Mouse (Mus musculus) embryonic facial prominence, embryonic 11.5 days (tissue): Measurements from ENCODE around the gene Nsun5. TPM values are rescaled to one million over a fixed set of nuclear protein-coding genes. Genes with fewer than 3 reads are reported as not detected.

ENCODE experiments used
- ATAC-seq: fragments of 200-750 bp; cut with Nextera tagmentation; replicated peaks from 2 replicates; pipeline ENCODE4 v1.8.0; 2017; ENCODE audit warnings: low read depth; ENCODE audit not compliant: insufficient number of reproducible peaks, low FRiP score, low TSS enrichment
- DNase-seq: peaks from one replicate; pipeline ENCODE4 v3.0.0-alpha.2; 2015; ENCODE audit warnings: low spot score
- H3K27ac ChIP-seq: fragments of 300-500 bp; sonication (generic); replicated peaks from 2 replicates; pipeline ENCODE4 v1.5.1; 2014; ENCODE audit warnings: mild to moderate bottlenecking, low read depth, low read length, control low read depth
- H3K27me3 ChIP-seq: fragments of 300-500 bp; sonication (generic); 2 replicates; pipeline ENCODE4 v1.6.1; 2014; ENCODE audit warnings: mild to moderate bottlenecking, low read length, moderate library complexity, mixed read lengths; ENCODE audit not compliant: control insufficient read depth, insufficient read depth
- H3K36me3 ChIP-seq: fragments of 300-500 bp; sonication (generic); replicated peaks from 2 replicates; pipeline ENCODE4 v1.6.1; 2014; ENCODE audit warnings: low read depth, mild to moderate bottlenecking, low read length, moderate library complexity, mixed read lengths; ENCODE audit not compliant: control insufficient read depth, insufficient read depth
- H3K4me1 ChIP-seq: fragments of 300-500 bp; sonication (generic); 2 replicates; pipeline ENCODE4 v1.6.1; 2014; ENCODE audit warnings: low read length, mixed read lengths; ENCODE audit not compliant: control insufficient read depth, insufficient read depth
- H3K4me2 ChIP-seq: fragments of 300-500 bp; sonication (generic); 2 replicates; pipeline ENCODE4 v1.6.1; 2014; ENCODE audit warnings: low read depth, mild to moderate bottlenecking, control low read depth, low read length, moderate library complexity
- H3K4me3 ChIP-seq: fragments of 300-500 bp; sonication (generic); 2 replicates; pipeline ENCODE4 v1.5.1; 2014; ENCODE audit warnings: low read depth, low read length, control low read depth
- H3K9ac ChIP-seq: fragments of 300-500 bp; sonication (generic); replicated peaks from 2 replicates; pipeline ENCODE4 v1.6.1; 2014; ENCODE audit warnings: mild to moderate bottlenecking, control low read depth, low read length
- H3K9me3 ChIP-seq: fragments of 300-500 bp; sonication (generic); replicated peaks from 2 replicates; pipeline ENCODE4 v1.6.1; 2016; ENCODE audit warnings: mild to moderate bottlenecking, low read length, inconsistent platforms, mixed read lengths; ENCODE audit not compliant: control insufficient read depth
- WGBS: fragments of 180-500 bp; shearing (Covaris S2); extraction: QIAGEN DNeasy Blood & Tissue Kit; methylation state at CpG from one replicate; pipeline ENCODE4 v1.1.7; 2014; 5-methylcytosine and 5-hydroxymethylcytosine counted together
- polyA plus RNA-seq: library from polyadenylated mRNA; unstranded; fragments of >200 nt; fragmentation: Nextera tagmentation; extraction: Ambion mirVana; gene quantifications from 2 replicates; pipeline ENCODE4 v1.2.1, GENCODE M21; 2014

Nsun5 gene
- polyA plus RNA-seq: 30.9 and 32.6 TPM in 2 replicates

DNA sequence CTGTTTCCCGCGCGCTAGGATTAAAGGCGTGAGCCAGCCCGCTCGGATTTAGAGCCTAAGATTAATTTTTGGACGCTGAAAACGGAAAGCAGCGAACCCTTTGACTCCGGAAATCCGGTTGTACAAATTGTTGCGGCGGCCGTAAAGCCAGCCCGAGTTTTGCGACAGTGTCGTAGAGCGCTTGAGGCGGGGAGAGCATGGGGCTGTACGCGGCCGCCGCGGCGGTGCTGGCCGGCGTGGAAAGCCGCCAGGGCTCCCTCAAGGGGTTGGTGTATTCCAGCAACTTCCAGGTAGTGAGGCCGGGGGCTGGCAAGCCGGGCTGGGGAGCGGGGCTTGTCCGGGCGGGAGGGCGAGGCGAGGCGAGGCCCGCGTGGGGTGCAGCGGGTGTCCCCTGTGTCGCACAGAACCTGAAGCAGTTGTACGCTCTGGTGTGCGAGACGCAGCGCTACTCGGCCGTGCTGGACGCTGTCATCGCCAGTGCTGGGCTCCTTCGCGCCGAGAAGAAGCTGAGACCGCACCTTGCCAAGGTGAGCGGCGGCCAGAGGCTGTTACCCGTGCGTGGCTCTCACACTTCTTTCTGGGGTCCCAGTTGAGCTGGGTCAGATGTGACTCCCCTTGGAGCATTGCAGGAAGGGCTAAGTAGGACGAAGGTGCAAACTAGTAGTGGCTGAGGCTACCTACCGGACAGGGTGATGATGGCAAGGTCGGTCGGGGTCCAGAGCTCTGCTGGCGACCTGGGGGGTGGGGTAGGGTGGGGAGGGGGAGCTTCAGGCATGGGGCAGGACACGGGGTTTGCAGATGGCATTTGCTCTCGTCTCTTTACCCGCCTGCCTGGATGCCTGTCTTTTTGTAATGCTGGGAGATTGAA lies at the start of gene Nsun5:
Nsun5 (plus strand) TSS at position 167 of the 868 bp plus-strand sequence.
- Histone ChIP-seq H3K4me3 (peak within 1 kb of the TSS; percentile 76), H3K9me3 (no peaks in the 10 kb centered on the region), H3K27me3 (no peaks in the 10 kb centered on the region), H3K36me3 (peaks cover 11% of the 10 kb centered on the region), H3K4me1 (no peaks in the 10 kb centered on the region; the same call in 1 of the 2 replicates), H3K27ac (no peak within 1 kb of the TSS), H3K9ac (peak within 1 kb of the TSS; percentile 74), H3K4me2 (peak within 1 kb of the TSS; percentile 85)
- peak; percentile 55 for ATAC-seq
- peak; percentile 99 for DNase-seq
- under 1% methylated on average over 64 of the region's 64 CpGs for WGBS

DNA sequence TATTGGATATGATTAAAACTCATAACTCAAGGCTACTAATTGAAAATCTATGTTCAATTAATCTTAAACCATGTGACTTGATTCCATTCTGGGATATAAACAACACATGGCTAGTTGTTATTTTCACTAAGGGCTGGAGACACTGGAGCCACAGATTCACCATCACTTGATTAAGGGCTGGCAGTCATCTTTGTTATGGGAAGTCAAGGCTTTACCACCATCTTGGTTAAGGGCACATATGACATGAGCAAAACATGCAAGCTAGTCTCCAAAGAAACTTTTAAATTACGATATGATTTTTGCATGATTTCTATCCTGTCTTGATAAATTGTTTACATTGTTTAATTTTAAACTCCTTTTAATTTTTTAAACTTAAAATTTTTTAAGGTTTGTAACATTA lies 47.6 kb upstream of the Nsun5 start:
- no peaks in the 10 kb centered on the region for H3K9me3 ChIP-seq
- no peak overlapping the region for H3K4me3 ChIP-seq
- DNase-seq (no peak), ATAC-seq (no peak)
- no peak overlapping the region for H3K9ac ChIP-seq
- no peaks in the 10 kb centered on the region for H3K4me1 ChIP-seq
- 93% methylated on average over 1 of the region's 1 CpGs for WGBS
- H3K27me3 ChIP-seq: no peaks in the 10 kb centered on the region
- no peak overlapping the region for H3K4me2 ChIP-seq
- H3K27ac ChIP-seq: no peak overlapping the region
- H3K36me3 ChIP-seq: no peaks in the 10 kb centered on the region

DNA sequence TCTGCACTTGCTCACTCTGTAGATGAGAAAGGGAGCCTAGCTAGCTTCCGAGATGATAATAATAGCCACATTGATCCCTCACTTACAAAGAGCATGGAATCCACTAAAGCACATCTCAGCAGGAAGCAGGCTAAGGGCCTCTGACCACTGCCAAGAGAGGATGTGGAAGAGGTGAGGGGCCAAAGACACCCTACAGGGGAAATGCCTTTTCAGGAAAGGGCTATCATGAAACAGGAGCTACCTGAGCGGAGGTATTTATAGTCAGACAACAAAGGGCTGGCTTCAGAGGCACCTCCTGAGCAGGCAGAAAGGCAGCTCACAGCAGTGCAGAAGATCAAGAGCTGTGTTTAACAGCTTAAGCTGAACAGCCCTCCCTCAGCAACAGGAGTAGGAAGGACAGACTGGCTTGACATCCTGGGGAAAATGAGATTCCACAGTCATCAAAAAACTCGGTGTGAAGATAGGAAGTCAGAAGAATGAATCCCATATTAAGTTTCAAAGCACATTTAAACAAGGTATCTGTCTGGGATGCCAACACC lies 43.6 kb upstream of the Nsun5 start:
- H3K27me3 ChIP-seq: no peaks in the 10 kb centered on the region
- H3K4me3 ChIP-seq: no peak overlapping the region
- H3K9me3 ChIP-seq: no peaks in the 10 kb centered on the region
- H3K27ac ChIP-seq: no peak overlapping the region
- H3K36me3 ChIP-seq: no peaks in the 10 kb centered on the region
- ATAC-seq (no peak), DNase-seq (no peak)
- no peak overlapping the region for H3K9ac ChIP-seq
- WGBS: 14% methylated on average over 3 of the region's 3 CpGs
- no peak overlapping the region for H3K4me2 ChIP-seq
- H3K4me1 ChIP-seq: no peaks in the 10 kb centered on the region

DNA sequence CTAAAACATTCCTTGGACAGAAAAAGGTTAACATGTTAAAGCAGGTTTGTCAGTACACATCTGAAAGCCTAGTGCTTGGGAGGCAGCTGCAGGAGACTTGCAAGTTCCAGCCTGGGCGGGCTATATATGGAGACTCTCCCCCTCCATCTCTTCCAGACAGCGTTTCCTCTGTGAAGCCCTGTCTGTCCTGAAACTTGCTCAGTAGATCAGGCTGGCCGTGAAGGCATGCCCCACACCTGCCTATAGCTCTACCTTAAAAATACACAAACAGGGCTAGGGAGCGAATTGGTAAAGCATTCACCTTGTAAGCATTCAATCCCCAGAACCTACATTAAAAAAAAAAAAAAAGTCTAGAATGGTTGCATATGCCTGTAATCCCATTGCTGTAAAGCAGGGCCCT lies 40.3 kb upstream of the Nsun5 start:
- Histone ChIP-seq H3K4me3 (no peak overlapping the region), H3K9me3 (no peaks in the 10 kb centered on the region), H3K9ac (no peak overlapping the region), H3K4me2 (no peak overlapping the region), H3K27me3 (no peaks in the 10 kb centered on the region), H3K36me3 (no peaks in the 10 kb centered on the region), H3K27ac (no peak overlapping the region), H3K4me1 (no peaks in the 10 kb centered on the region)
- ATAC-seq: no peak
- WGBS: 82% methylated on average over 4 of the region's 4 CpGs
- no peak for DNase-seq

DNA sequence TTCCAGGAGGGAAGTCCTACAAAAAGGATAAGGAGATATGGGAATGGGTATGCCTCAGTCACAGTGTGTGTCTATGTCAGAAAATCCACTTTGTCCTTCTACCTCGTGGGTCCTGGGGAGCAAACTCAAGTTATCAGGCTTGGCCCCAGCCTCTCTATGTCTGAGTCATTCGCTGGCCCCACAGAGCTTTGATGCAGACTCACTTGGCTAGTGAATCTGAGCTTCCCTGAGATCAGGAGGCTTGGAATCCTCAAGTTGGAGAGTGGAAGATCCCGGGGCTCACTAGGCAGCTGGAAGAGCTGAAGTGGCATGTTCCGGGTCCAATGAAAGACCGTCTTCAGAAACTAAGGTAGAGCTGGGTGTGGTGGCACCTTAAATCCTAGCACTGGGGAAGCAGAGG lies 39.6 kb upstream of the Nsun5 start:
- WGBS: 80% methylated on average over 5 of the region's 5 CpGs
- DNase-seq: no peak
- ATAC-seq: no peak
- H3K4me2 ChIP-seq: no peak overlapping the region
- no peak overlapping the region for H3K4me3 ChIP-seq
- H3K36me3 ChIP-seq: no peaks in the 10 kb centered on the region
- H3K27ac ChIP-seq: no peak overlapping the region
- H3K9ac ChIP-seq: no peak overlapping the region
- H3K4me1 ChIP-seq: no peaks in the 10 kb centered on the region
- no peaks in the 10 kb centered on the region for H3K27me3 ChIP-seq
- no peaks in the 10 kb centered on the region for H3K9me3 ChIP-seq

DNA sequence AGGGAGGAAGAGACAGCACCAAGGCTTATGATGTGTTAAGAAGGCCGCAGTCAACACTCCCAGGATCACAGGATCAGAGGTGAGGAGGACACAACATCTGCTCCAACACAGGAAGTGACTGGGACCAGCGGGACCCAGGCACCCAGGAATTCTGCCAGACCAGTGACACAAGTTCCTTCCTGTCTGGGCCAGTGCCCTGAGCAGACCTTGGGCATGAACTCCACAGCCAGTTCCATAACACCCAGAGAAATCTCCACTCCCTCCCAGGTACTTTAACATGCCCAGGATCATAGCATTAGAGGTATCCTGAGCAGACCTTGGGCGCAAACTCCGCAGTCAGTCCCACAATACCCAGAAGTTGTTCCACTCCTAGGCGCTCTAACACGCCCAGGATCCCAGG lies 38.6 kb upstream of the Nsun5 start:
- no peak overlapping the region for H3K4me3 ChIP-seq
- no peak overlapping the region for H3K4me2 ChIP-seq
- ATAC-seq (no peak), DNase-seq (no peak)
- H3K27me3 ChIP-seq: no peaks in the 10 kb centered on the region
- H3K36me3 ChIP-seq: no peaks in the 10 kb centered on the region
- no peaks in the 10 kb centered on the region for H3K4me1 ChIP-seq
- WGBS: 88% methylated on average over 6 of the region's 6 CpGs
- H3K9me3 ChIP-seq: no peaks in the 10 kb centered on the region
- H3K27ac ChIP-seq: no peak overlapping the region
- no peak overlapping the region for H3K9ac ChIP-seq

DNA sequence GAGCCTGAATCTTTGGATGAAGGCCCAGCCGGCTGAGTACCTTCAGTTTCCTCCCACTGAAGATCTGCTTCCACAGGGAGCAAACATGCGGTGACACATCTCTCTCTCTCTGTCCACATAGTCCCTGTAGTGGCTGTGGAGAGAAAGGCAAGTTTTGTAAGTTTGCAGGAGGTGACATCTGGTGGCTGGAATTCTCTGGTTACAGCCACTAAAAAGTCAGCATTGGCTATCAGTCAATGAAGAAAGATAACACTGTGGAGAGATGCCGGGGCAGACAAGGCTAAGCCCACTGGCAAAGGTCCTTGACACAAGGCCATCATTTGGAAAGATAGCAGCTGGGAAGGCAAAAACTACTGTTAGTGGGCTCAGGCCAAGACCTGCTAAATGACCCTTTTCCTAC lies 32.2 kb upstream of the Nsun5 start:
- H3K9ac ChIP-seq: no peak overlapping the region
- no peaks in the 10 kb centered on the region for H3K36me3 ChIP-seq
- H3K4me3 ChIP-seq: no peak overlapping the region
- no peaks in the 10 kb centered on the region for H3K27me3 ChIP-seq
- ATAC-seq (no peak), DNase-seq (no peak)
- no peak overlapping the region for H3K27ac ChIP-seq
- no peaks in the 10 kb centered on the region for H3K4me1 ChIP-seq
- H3K9me3 ChIP-seq: no peaks in the 10 kb centered on the region
- 63% methylated on average over 3 of the region's 3 CpGs for WGBS
- H3K4me2 ChIP-seq: no peak overlapping the region

DNA sequence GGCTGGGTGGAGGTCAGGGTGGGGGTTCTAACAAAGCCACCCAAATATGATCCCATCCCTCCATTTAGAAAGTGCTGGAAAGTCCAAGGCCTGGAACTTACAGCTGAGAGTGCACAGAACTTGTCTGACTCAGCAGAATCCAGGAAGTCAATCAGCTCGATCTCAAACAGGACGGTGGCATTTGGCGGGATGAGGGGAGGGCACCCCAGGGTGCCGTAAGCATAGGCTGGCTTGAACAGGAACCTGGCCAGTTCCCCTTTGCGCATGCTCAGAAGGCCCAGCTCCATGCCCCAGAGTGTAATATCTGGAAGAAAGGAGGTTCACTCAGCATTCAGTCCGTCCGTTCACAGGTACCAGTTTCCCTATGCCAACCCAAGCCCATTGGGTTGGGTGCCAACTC lies 23.8 kb upstream of the Nsun5 start:
- Histone ChIP-seq H3K4me1 (no peaks in the 10 kb centered on the region), H3K4me2 (no peak overlapping the region), H3K27me3 (no peaks in the 10 kb centered on the region), H3K9ac (no peak overlapping the region), H3K4me3 (no peak overlapping the region), H3K27ac (no peak overlapping the region), H3K9me3 (no peaks in the 10 kb centered on the region; the same call in 1 of the 2 replicates), H3K36me3 (no peaks in the 10 kb centered on the region)
- ATAC-seq (no peak), DNase-seq (no peak)
- WGBS: 82% methylated on average over 7 of the region's 7 CpGs
